Mouse (Mus musculus): ENCODE results near the gene Ube2b. TPM values are rescaled to one million over a fixed set of nuclear protein-coding genes. Genes with fewer than 3 reads are reported as not detected.

Gene Ube2b
- polyA plus RNA-seq, 1 experiment, result 122 TPM

DNA sequence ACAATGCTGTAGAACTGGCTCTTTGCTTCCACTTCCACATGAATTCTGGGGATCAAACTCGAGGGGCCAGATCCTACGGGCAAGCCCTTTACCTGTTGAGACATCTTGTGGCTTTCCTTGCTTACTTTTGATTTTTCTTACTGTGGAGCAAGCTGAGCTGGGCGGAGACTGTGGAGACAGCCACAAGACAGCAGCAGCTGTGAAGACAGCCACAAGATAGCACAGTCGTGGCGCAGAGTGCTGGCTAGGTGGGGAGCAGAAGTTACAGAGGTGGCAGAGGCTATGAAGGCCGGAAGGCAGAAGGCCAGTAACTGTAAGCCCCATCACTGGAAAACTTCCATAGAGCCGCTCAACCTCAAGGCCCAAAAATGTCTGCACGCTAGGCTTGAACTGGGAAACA lies 38.8 kb downstream of the Ube2b start:
- Histone ChIP-seq H3K4me3 (replicated peaks; ENCODE audit: control insufficient read depth, low read depth, low read length) (no peak overlapping the region), H3K27ac (ENCODE audit: control insufficient read depth, insufficient read depth, low read depth, low read length, poor library complexity) (peak overlapping the region; percentile 44), H3K4me1 (ENCODE audit: control insufficient read depth, insufficient read depth, low read length) (peaks cover 4% of the 10 kb centered on the region)
- whole genome bisulfite sequencing, result 32% methylated on average over 8 of the region's 8 CpGs
- no peak for TF ChIP-seq CTCF (IDR thresholded peaks at IDR 0.05; ENCODE audit: control insufficient read depth, insufficient read depth, low read length)
- no peak for TF ChIP-seq POLR2A (IDR thresholded peaks at IDR 0.05; ENCODE audit: borderline replicate concordance, control insufficient read depth, low read depth, low read length)

DNA sequence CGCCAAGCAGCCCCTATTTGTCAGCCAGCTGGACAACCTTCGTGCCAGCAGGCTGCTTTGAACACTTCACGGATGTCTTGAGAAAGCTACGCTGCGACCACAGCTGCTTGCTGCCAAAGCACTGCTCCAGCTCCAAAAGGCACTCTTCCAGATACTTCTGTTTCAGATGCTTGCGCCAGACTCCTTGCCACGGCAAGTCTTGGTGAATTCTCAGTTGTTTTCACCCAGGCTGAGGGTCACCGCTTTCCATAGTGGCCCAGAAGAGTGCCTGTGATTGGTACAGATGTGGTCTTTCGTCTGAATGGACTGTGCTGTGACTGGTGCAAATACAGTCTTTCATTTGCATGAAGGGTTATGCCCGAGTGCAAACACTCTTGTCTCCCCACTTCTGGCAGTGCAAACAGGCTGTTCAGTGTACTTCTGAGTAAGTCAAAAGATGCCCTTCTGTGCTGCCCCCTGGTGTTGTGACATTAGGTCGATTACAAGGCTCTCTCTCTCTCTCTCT lies 39.5 kb downstream of the Ube2b start:
- TF ChIP-seq POLR2A (IDR thresholded peaks at IDR 0.05; ENCODE audit: borderline replicate concordance, control insufficient read depth, low read depth, low read length) (no peak), CTCF (IDR thresholded peaks at IDR 0.05; ENCODE audit: control insufficient read depth, insufficient read depth, low read length) (no peak)
- peaks cover 4% of the 10 kb centered on the region for H3K4me1 ChIP-seq (ENCODE audit: control insufficient read depth, insufficient read depth, low read length)
- 39% methylated on average over 11 of the region's 11 CpGs for WGBS
- H3K4me3 ChIP-seq (replicated peaks; ENCODE audit: control insufficient read depth, low read depth, low read length), result no peak overlapping the region
- H3K27ac ChIP-seq (ENCODE audit: control insufficient read depth, insufficient read depth, low read depth, low read length, poor library complexity), result no peak overlapping the region

DNA sequence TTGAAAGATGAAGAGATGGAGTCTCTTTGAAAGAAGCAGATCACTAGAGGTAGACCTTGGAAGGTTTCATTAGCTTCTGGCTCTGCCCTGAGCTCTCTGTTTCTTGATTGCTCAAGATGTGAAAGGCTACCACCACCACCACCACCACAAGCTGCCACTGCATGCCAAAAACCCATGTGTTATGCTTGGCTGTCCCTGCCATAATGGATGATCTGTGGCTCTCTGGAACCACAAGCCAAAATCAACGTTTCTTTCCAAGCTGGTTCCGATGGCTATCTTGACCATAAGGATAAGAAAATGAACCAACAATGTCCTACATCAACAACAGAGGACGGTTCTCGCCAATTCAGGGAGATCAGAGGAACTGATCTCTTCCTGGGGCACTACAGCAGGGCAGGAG lies 40.5 kb downstream of the Ube2b start:
- Histone ChIP-seq H3K27ac (ENCODE audit: control insufficient read depth, insufficient read depth, low read depth, low read length, poor library complexity) (no peak overlapping the region), H3K4me1 (ENCODE audit: control insufficient read depth, insufficient read depth, low read length) (peaks cover 4% of the 10 kb centered on the region), H3K4me3 (replicated peaks; ENCODE audit: control insufficient read depth, low read depth, low read length) (no peak overlapping the region)
- TF ChIP-seq POLR2A (IDR thresholded peaks at IDR 0.05; ENCODE audit: borderline replicate concordance, control insufficient read depth, low read depth, low read length) (no peak), CTCF (IDR thresholded peaks at IDR 0.05; ENCODE audit: control insufficient read depth, insufficient read depth, low read length) (no peak)
- 82% methylated on average over 4 of the region's 4 CpGs for WGBS

DNA sequence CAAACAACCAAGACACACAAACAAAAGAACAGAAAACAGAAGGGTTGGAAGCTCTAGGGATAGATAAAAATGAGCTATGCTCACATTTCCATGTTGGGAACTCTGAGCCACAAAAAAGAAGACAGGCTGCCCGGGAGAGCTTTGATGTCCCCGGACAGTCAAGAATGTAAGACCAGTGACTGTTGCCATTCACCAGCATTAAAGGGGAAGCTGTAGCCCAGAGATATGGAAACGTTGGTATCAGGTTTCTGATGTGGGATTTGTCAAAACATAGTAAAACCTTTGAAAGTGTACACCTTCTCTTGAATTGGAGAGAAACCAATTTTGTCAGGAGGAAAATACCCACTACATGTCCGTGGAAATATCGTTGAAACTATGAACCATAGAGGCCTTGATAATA lies 41.1 kb downstream of the Ube2b start:
- TF ChIP-seq POLR2A (IDR thresholded peaks at IDR 0.05; ENCODE audit: borderline replicate concordance, control insufficient read depth, low read depth, low read length) (no peak), CTCF (IDR thresholded peaks at IDR 0.05; ENCODE audit: control insufficient read depth, insufficient read depth, low read length) (no peak)
- H3K4me3 ChIP-seq (replicated peaks; ENCODE audit: control insufficient read depth, low read depth, low read length), result no peak overlapping the region
- peaks cover 4% of the 10 kb centered on the region for H3K4me1 ChIP-seq (ENCODE audit: control insufficient read depth, insufficient read depth, low read length)
- 66% methylated on average over 5 of the region's 5 CpGs for WGBS
- H3K27ac ChIP-seq (ENCODE audit: control insufficient read depth, insufficient read depth, low read depth, low read length, poor library complexity), result no peak overlapping the region

DNA sequence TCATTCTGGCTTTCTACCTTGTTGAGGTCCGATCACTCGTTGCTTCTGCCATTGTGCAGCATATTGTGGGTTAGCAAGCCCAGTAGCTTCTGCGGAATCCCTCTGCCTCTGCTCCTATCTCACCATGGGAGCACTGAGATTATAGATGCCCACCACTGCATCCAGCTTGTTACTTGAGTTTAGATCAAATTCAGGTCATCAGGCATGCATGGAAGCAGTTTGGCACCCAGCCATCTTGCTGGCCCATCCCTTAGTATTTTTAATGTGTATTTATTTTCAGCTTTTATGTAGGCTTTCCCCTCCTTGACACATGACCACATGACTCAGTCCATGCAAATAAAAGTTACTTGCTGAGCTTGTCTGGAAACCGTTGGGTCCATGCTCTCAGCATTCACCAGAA lies 42.8 kb downstream of the Ube2b start:
- WGBS, result 87% methylated on average over 4 of the region's 4 CpGs
- Histone ChIP-seq H3K27ac (ENCODE audit: control insufficient read depth, insufficient read depth, low read depth, low read length, poor library complexity) (no peak overlapping the region), H3K4me3 (replicated peaks; ENCODE audit: control insufficient read depth, low read depth, low read length) (no peak overlapping the region), H3K4me1 (ENCODE audit: control insufficient read depth, insufficient read depth, low read length) (peaks cover 4% of the 10 kb centered on the region)
- TF ChIP-seq POLR2A (IDR thresholded peaks at IDR 0.05; ENCODE audit: borderline replicate concordance, control insufficient read depth, low read depth, low read length) (no peak), CTCF (IDR thresholded peaks at IDR 0.05; ENCODE audit: control insufficient read depth, insufficient read depth, low read length) (no peak)

DNA sequence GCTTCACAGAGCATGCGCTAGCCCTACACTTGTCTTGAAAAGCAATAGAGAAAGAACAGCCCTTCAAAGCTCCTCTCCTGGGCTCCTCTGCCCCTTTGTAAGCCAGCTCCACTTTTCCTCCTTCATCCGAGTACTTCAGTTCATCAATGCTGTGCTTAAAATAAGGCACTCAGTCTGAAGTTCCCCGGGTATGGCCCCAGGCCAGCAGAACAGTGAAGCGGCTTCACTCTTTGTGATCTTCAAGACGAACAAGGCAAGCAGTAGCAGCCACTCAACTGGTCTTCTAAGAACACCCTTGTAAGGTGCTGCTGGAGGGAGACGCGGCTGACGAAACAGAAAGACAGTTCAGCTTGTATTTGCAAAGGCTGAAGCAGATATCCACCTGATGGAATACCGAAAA lies 44.5 kb downstream of the Ube2b start:
- no peak overlapping the region for H3K4me3 ChIP-seq (replicated peaks; ENCODE audit: control insufficient read depth, low read depth, low read length)
- H3K27ac ChIP-seq (ENCODE audit: control insufficient read depth, insufficient read depth, low read depth, low read length, poor library complexity), result no peak overlapping the region
- no peaks in the 10 kb centered on the region; the same call in 1 of the 2 replicates for H3K4me1 ChIP-seq (ENCODE audit: control insufficient read depth, insufficient read depth, low read length)
- 86% methylated on average over 9 of the region's 9 CpGs for WGBS
- no peak for TF ChIP-seq POLR2A (IDR thresholded peaks at IDR 0.05; ENCODE audit: borderline replicate concordance, control insufficient read depth, low read depth, low read length)
- TF ChIP-seq CTCF (IDR thresholded peaks at IDR 0.05; ENCODE audit: control insufficient read depth, insufficient read depth, low read length), result no peak

DNA sequence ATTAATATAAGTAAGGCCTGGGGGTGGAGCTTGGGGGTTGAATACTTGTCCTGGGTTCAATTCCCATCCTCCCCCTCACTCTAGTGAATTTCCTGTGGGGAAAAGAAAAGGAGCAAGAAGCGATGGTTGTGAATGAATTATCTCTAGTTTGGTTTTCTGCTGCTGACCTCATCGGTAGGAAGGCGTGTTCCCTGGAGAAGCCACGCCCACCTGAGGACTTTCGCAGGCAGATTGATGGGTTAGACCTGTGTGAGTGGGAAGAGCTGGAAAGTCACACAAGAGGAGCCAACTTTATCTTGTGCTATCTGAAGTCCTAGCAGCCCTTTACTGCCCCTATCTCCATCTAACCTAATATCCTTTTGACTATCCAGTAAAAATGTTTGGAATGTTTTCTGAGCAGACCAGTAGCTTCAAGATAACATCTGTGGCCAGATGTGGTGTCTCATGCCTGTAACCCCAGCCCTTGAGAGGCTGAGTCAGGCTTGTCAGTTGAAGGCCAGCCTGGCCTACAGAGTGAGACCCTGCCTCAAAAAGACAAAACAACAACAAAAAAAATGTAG lies 48.6 kb downstream of the Ube2b start:
- 64% methylated on average over 5 of the region's 5 CpGs for WGBS
- Histone ChIP-seq H3K4me1 (ENCODE audit: control insufficient read depth, insufficient read depth, low read length) (peaks cover 4% of the 10 kb centered on the region), H3K27ac (ENCODE audit: control insufficient read depth, insufficient read depth, low read depth, low read length, poor library complexity) (no peak overlapping the region), H3K4me3 (replicated peaks; ENCODE audit: control insufficient read depth, low read depth, low read length) (no peak overlapping the region)
- TF ChIP-seq POLR2A (IDR thresholded peaks at IDR 0.05; ENCODE audit: borderline replicate concordance, control insufficient read depth, low read depth, low read length) (no peak), CTCF (IDR thresholded peaks at IDR 0.05; ENCODE audit: control insufficient read depth, insufficient read depth, low read length) (no peak)

DNA sequence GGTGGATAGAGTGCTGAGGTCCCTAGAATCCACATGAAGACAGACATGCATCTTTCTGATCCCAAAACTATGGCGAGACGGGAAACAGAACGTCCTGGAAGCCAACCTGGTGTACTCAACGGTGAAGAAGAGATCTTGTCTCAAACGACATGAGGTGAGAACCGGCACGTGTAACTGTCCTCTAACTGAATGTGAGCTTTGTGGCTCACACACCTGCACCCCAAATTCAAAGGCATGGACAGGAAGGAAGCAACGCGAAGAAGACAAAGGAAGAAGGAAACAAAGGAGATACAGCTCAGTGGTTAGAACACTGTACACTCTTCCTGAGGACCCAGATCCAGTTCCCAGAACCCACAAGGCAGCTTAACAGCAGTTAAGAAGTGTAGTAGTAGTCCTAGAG lies 50.6 kb downstream of the Ube2b start:
- Histone ChIP-seq H3K27ac (ENCODE audit: control insufficient read depth, insufficient read depth, low read depth, low read length, poor library complexity) (no peak overlapping the region), H3K4me3 (replicated peaks; ENCODE audit: control insufficient read depth, low read depth, low read length) (no peak overlapping the region), H3K4me1 (ENCODE audit: control insufficient read depth, insufficient read depth, low read length) (peaks cover 4% of the 10 kb centered on the region)
- TF ChIP-seq CTCF (IDR thresholded peaks at IDR 0.05; ENCODE audit: control insufficient read depth, insufficient read depth, low read length), result no peak
- no peak for TF ChIP-seq POLR2A (IDR thresholded peaks at IDR 0.05; ENCODE audit: borderline replicate concordance, control insufficient read depth, low read depth, low read length)
- WGBS, result 71% methylated on average over 9 of the region's 9 CpGs
